Mouse (Mus musculus) limb, embryonic 14.5 days (tissue): ENCODE results near the gene Unc50. TPM values are rescaled to one million over a fixed set of nuclear protein-coding genes. Genes with fewer than 3 reads are reported as not detected.

Experiments used
- ATAC-seq: fragments of 200-750 bp; cut with Nextera tagmentation; 2 replicates; pipeline ENCODE4 v1.8.0; 2017; ENCODE audit warnings: low read depth, moderate number of reproducible peaks, moderate TSS enrichment; ENCODE audit not compliant: low FRiP score
- DNase-seq: peaks from one replicate; pipeline ENCODE4 v3.0.0-alpha.2; 2015; ENCODE audit warnings: low spot score
- H3K27ac ChIP-seq: fragments of 300-500 bp; sonication (generic); replicated peaks from 2 replicates; pipeline ENCODE4 v1.5.1; 2014; ENCODE audit warnings: low read depth, mild to moderate bottlenecking, low read length, moderate library complexity, mixed read lengths
- H3K27me3 ChIP-seq: fragments of 300-500 bp; sonication (generic); 2 replicates; pipeline ENCODE4 v1.6.1; 2014; ENCODE audit warnings: low read length, mixed read lengths; ENCODE audit not compliant: control insufficient read depth, insufficient read depth
- H3K36me3 ChIP-seq: fragments of 300-500 bp; sonication (generic); 2 replicates; pipeline ENCODE4 v1.6.1; 2014; ENCODE audit warnings: mild to moderate bottlenecking, low read length, moderate library complexity, mixed read lengths; ENCODE audit not compliant: control insufficient read depth, insufficient read depth
- H3K4me1 ChIP-seq: fragments of 300-500 bp; sonication (generic); 2 replicates; pipeline ENCODE4 v1.6.1; 2014; ENCODE audit warnings: antibody characterized with exemption, low read length, mixed read lengths; ENCODE audit not compliant: control insufficient read depth, insufficient read depth
- H3K4me2 ChIP-seq: fragments of 300-500 bp; sonication (generic); replicated peaks from 2 replicates; pipeline ENCODE4 v1.6.1; 2014; ENCODE audit warnings: low read depth, mild to moderate bottlenecking, low read length, moderate library complexity; ENCODE audit not compliant: severe bottlenecking
- H3K4me3 ChIP-seq: fragments of 300-500 bp; sonication (generic); replicated peaks from 2 replicates; pipeline ENCODE4 v1.5.1; 2014; ENCODE audit warnings: low read length
- H3K9ac ChIP-seq: fragments of 300-500 bp; sonication (generic); 2 replicates; pipeline ENCODE4 v1.6.1; 2014; ENCODE audit warnings: mild to moderate bottlenecking, low read depth, low read length, moderate library complexity; ENCODE audit not compliant: severe bottlenecking
- H3K9me3 ChIP-seq: fragments of 300-500 bp; sonication (generic); 2 replicates; pipeline ENCODE4 v1.6.1; 2016; ENCODE audit warnings: low read length; ENCODE audit not compliant: control insufficient read depth
- POLR2A ChIP-seq: fragments of 200-500 bp; IDR thresholded peaks from 2 replicates; pipeline ENCODE4 v1.8.0; 2012; ENCODE audit warnings: inconsistent platforms, mild to moderate bottlenecking, moderate library complexity, borderline replicate concordance; ENCODE audit not compliant: insufficient read depth, insufficient read length; ENCODE audit errors: extremely low read depth
- WGBS: fragments of 180-500 bp; shearing (Covaris S2); extraction: QIAGEN DNeasy Blood & Tissue Kit; methylation state at CpG from one replicate; pipeline ENCODE4 v1.1.7; 2014; 5-methylcytosine and 5-hydroxymethylcytosine counted together
- polyA plus RNA-seq, 2 experiments: library from polyadenylated mRNA; depleted of rRNA in 1 of 2; stranded (reverse) in 1 of 2; unstranded in 1 of 2; fragments of >200 nt; fragmentation: Nextera tagmentation in 1 of 2; extraction: Ambion mirVana in 1 of 2; gene quantifications; 2 replicates each; pipeline versions ENCODE4 v1.2.1 to v1.2.3; 2012 to 2014

Unc50 gene
- polyA plus RNA-seq, 2 experiments, result 117 to 145 TPM

DNA sequence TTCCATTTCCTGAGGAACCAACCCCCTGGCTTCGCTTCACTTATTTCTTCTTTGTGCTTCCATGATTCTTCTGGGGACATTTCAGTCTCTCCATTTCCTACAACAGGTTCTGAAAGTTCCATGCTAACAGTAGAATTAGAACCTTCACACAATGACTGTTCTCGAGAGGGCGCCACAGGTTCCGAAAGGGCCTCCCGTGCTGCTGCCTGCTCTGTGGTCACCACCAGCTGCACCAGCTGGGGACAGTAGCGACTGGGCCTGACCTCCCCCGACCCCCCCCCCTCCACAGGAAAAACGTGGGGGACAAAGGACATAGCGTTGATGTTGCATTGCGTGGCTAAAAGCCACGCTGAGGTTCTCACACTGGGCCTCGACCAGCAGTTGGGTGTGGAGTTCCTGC, 58.6 kb downstream of the Unc50 start:
- Histone ChIP-seq H3K36me3 (peaks cover 7% of the 10 kb centered on the region; the same call in 1 of the 2 replicates), H3K27me3 (no peaks in the 10 kb centered on the region), H3K9ac (no peak overlapping the region), H3K27ac (no peak overlapping the region), H3K4me3 (no peak overlapping the region), H3K9me3 (no peaks in the 10 kb centered on the region), H3K4me1 (peaks cover 3% of the 10 kb centered on the region; the same call in 1 of the 2 replicates), H3K4me2 (no peak overlapping the region)
- no peak for TF ChIP-seq POLR2A
- ATAC-seq (no peak), DNase-seq (no peak)
- 91% methylated on average over 12 of the region's 12 CpGs for WGBS

Other genes starting within 250 kb of the Unc50 start
- 0.11 TPM in 1 of 2 replicates, not detected in the other for gene Cnga3, start 215.7 kb upstream of the Unc50 start, polyA plus RNA-seq (2012; rRNA removed)
- gene Cnga3, start 215.7 kb upstream of the Unc50 start, polyA plus RNA-seq (2014; fragmentation: Nextera tagmentation; extraction: Ambion mirVana), result not detected in 2 replicates
- gene Inpp4a, start 130.3 kb upstream of the Unc50 start, polyA plus RNA-seq (2012; rRNA removed), result 13.6 and 15.6 TPM in 2 replicates
- 16.6 and 18.5 TPM in 2 replicates for gene Inpp4a, start 130.3 kb upstream of the Unc50 start, polyA plus RNA-seq (2014; fragmentation: Nextera tagmentation; extraction: Ambion mirVana)
- gene Coa5, start within 50 bp of the Unc50 start, polyA plus RNA-seq (2012; rRNA removed), result 42.9 and 52.2 TPM in 2 replicates
- 50.9 and 52.3 TPM in 2 replicates for gene Coa5, start within 50 bp of the Unc50 start, polyA plus RNA-seq (2014; fragmentation: Nextera tagmentation; extraction: Ambion mirVana)
- 6.8 and 8.2 TPM in 2 replicates for gene Mgat4a, start 110.9 kb downstream of the Unc50 start, polyA plus RNA-seq (2012; rRNA removed)
- gene Mgat4a, start 110.9 kb downstream of the Unc50 start, polyA plus RNA-seq (2014; fragmentation: Nextera tagmentation; extraction: Ambion mirVana), result 9.0 TPM in 2 replicates